Mouse (Mus musculus): ENCODE data around the gene Nkd2. TPM values are rescaled to one million over a fixed set of nuclear protein-coding genes. Genes with fewer than 3 reads are reported as not detected.

The Nkd2 gene
- not detected in 2 replicates for total RNA-seq (2015)
- total RNA-seq (2017): 0.07 TPM in 1 of 2 replicates, not detected in the other

- ATAC-seq (ENCODE audit: poor library complexity, severe bottlenecking): peak; percentile 74
These were observed at the start of gene Nkd2 for GRCm38 (mm10) chr13:73847465-73847836. TSS of gene Nkd2 (minus strand) at chr13:73847631.

- no peak for ATAC-seq (ENCODE audit: poor library complexity, severe bottlenecking)
These were observed 45.2 kb upstream of the Nkd2 start for GRCm38 (mm10) chr13:73892493-73893178.

- no peak for ATAC-seq (ENCODE audit: poor library complexity, severe bottlenecking)
These were observed 40.0 kb upstream of the Nkd2 start for GRCm38 (mm10) chr13:73887415-73887874.

- ATAC-seq (ENCODE audit: poor library complexity, severe bottlenecking): no peak
These were observed 39.2 kb upstream of the Nkd2 start for GRCm38 (mm10) chr13:73886601-73887000.

GRCm38 (mm10) chr13:73886066-73886465 lies 38.6 kb upstream of the Nkd2 start:
- ATAC-seq (ENCODE audit: poor library complexity, severe bottlenecking): no peak

GRCm38 (mm10) chr13:73885656-73886055 lies 38.2 kb upstream of the Nkd2 start:
- no peak for ATAC-seq (ENCODE audit: poor library complexity, severe bottlenecking)

- no peak for ATAC-seq (ENCODE audit: poor library complexity, severe bottlenecking)
These were observed 33.9 kb upstream of the Nkd2 start for GRCm38 (mm10) chr13:73881347-73881746.

GRCm38 (mm10) chr13:73879824-73880223 lies 32.4 kb upstream of the Nkd2 start:
- no peak for ATAC-seq (ENCODE audit: poor library complexity, severe bottlenecking)

GRCm38 (mm10) chr13:73872159-73872558 lies 24.7 kb upstream of the Nkd2 start:
- ATAC-seq (ENCODE audit: poor library complexity, severe bottlenecking): no peak

- no peak for ATAC-seq (ENCODE audit: poor library complexity, severe bottlenecking)
These were observed 604 bp downstream of the Nkd2 start for GRCm38 (mm10) chr13:73846589-73847464.

- no peak for ATAC-seq (ENCODE audit: poor library complexity, severe bottlenecking)
These were observed 4.7 kb downstream of the Nkd2 start for GRCm38 (mm10) chr13:73842696-73843095.

- no peak for ATAC-seq (ENCODE audit: poor library complexity, severe bottlenecking)
These were observed 7.7 kb downstream of the Nkd2 start for GRCm38 (mm10) chr13:73839740-73840139.

- ATAC-seq (ENCODE audit: poor library complexity, severe bottlenecking): no peak
These were observed 8.3 kb downstream of the Nkd2 start for GRCm38 (mm10) chr13:73839137-73839548.

GRCm38 (mm10) chr13:73837708-73838107 lies 9.7 kb downstream of the Nkd2 start:
- no peak for ATAC-seq (ENCODE audit: poor library complexity, severe bottlenecking)

- no peak for ATAC-seq (ENCODE audit: poor library complexity, severe bottlenecking)
These were observed 10.9 kb downstream of the Nkd2 start for GRCm38 (mm10) chr13:73836491-73836890.

GRCm38 (mm10) chr13:73835791-73836190 lies 11.6 kb downstream of the Nkd2 start:
- ATAC-seq (ENCODE audit: poor library complexity, severe bottlenecking): no peak

GRCm38 (mm10) chr13:73833809-73834208 lies 13.6 kb downstream of the Nkd2 start:
- ATAC-seq (ENCODE audit: poor library complexity, severe bottlenecking): no peak

- ATAC-seq (ENCODE audit: poor library complexity, severe bottlenecking): peak; percentile 43; the same call in 1 of the 2 replicates
These were observed 15.9 kb downstream of the Nkd2 start for GRCm38 (mm10) chr13:73831486-73831885.

GRCm38 (mm10) chr13:73827243-73827642 lies 20.2 kb downstream of the Nkd2 start:
- no peak for ATAC-seq (ENCODE audit: poor library complexity, severe bottlenecking)

- no peak for ATAC-seq (ENCODE audit: poor library complexity, severe bottlenecking)
These were observed 23.7 kb downstream of the Nkd2 start for GRCm38 (mm10) chr13:73823711-73824110.

- peak; percentile 72 for ATAC-seq (ENCODE audit: poor library complexity, severe bottlenecking)
These were observed 25.1 kb downstream of the Nkd2 start for GRCm38 (mm10) chr13:73822187-73822800.
